ENCODE assay signal across 11 mouse cellular contexts in the genomic region with DNA sequence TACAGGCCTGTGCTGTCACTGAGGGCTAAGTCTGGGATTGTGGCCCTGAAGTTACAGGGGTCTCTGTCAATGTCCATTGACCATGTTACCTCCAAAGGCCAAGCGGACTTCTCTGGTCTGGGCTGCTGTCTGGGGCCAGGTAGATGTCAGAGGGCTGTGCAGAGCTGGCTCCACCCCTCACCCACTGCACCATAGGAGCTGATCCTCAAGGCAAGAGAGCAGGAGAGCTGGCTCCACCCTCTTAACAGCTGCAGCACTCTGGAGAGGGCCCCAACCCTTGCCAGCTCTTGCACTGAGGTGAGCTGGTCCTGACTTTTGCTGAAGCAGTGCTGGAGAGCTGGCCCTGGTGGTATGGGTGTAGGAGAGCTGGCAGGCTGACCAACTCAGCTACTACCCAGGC. TPM values are rescaled to one million over a fixed set of nuclear protein-coding genes. Genes with fewer than 3 reads are reported as not detected.
DNase-seq lines count a peak whose midpoint lies in the region; ATAC-seq lines count a peak whose summit lies in the region.
"Not testable (repeated sequence)": the region's sequence is repeated elsewhere in the genome, so short reads cannot be mapped to it uniquely, and the experiment has no call there.
"Had no signal": no experiment of that assay in that cellular context is flagged by ENCODE, and none has a peak within 500 bp of the region (broad histone marks: within the 10 kb centered on the region; RNA-seq: fewer than 3 reads in every experiment).

No protein-coding gene starts in this region.

- H3K9ac ChIP-seq in forebrain, embryonic 11.5 days (ENCODE audit: low read length); hindbrain, embryonic 12.5 days; kidney, embryonic 14.5 days (ENCODE audit: low read depth, low read length); limb, embryonic 13.5 days; lung, embryonic 15.5 days; midbrain, embryonic 16.5 days (ENCODE audit: low read depth, low read length); stomach, embryonic 15.5 days: not testable (repeated sequence)

- H3K4me3 ChIP-seq in forebrain, embryonic 11.5 days (ENCODE audit: low read depth, low read length); hindbrain, embryonic 12.5 days; kidney, embryonic 14.5 days (ENCODE audit: low read length); limb, embryonic 13.5 days; lung, embryonic 15.5 days; midbrain, embryonic 16.5 days (ENCODE audit: low read depth, low read length); stomach, embryonic 15.5 days (replicated peaks): not testable (repeated sequence)

- H3K27ac ChIP-seq in forebrain, embryonic 11.5 days (ENCODE audit: low read depth, low read length); hindbrain, embryonic 12.5 days; kidney, embryonic 14.5 days (ENCODE audit: low read depth, low read length); limb, embryonic 13.5 days; lung, embryonic 15.5 days; midbrain, embryonic 16.5 days (ENCODE audit: low read length); stomach, embryonic 15.5 days: not testable (repeated sequence)

- H3K4me2 ChIP-seq in forebrain, embryonic 11.5 days (ENCODE audit: low read depth, low read length, severe bottlenecking); hindbrain, embryonic 12.5 days (replicated peaks); kidney, embryonic 14.5 days (replicated peaks; ENCODE audit: low read depth, low read length); limb, embryonic 13.5 days (replicated peaks); lung, embryonic 15.5 days; midbrain, embryonic 16.5 days (ENCODE audit: low read length); stomach, embryonic 15.5 days: not testable (repeated sequence)

- not testable (repeated sequence) for DNase-seq in forebrain, embryonic 11.5 days (ENCODE audit: low spot score)

- WGBS in forebrain, embryonic 11.5 days = 41% methylated on average over 1 of the region's 1 CpGs
- 59% methylated on average over 1 of the region's 1 CpGs for WGBS in hindbrain, embryonic 12.5 days
- 66% methylated on average over 1 of the region's 1 CpGs for WGBS in kidney, embryonic 14.5 days
- 49% methylated on average over 1 of the region's 1 CpGs for WGBS in limb, embryonic 13.5 days
- 58% methylated on average over 1 of the region's 1 CpGs for WGBS in lung, embryonic 15.5 days
- 49% methylated on average over 1 of the region's 1 CpGs for WGBS in midbrain, embryonic 16.5 days
- 57% methylated on average over 1 of the region's 1 CpGs for WGBS in stomach, embryonic 15.5 days

- H3K36me3 ChIP-seq in forebrain, embryonic 11.5 days (ENCODE audit: control insufficient read depth, insufficient read depth, low read length); hindbrain, embryonic 12.5 days; kidney, embryonic 14.5 days (ENCODE audit: control insufficient read depth, insufficient read depth, low read length); limb, embryonic 13.5 days; lung, embryonic 15.5 days; midbrain, embryonic 16.5 days (ENCODE audit: control insufficient read depth, insufficient read depth, low read length); stomach, embryonic 15.5 days: not testable (repeated sequence)

- ATAC-seq in forebrain, embryonic 11.5 days (replicated peaks; ENCODE audit: low FRiP score) = peak; percentile 34; the same call in 1 of the 2 replicates
- 0 out of 2 replicates have a peak, but pooled peaks have one; percentile 26 for ATAC-seq in hindbrain, embryonic 12.5 days (ENCODE audit: low FRiP score)
- ATAC-seq in kidney, embryonic 14.5 days (ENCODE audit: low FRiP score, low TSS enrichment) = peak; percentile 47; the same call in 1 of the 2 replicates
- peak; percentile 34; the same call in 1 of the 2 replicates for ATAC-seq in limb, embryonic 13.5 days (ENCODE audit: low FRiP score, low read depth)
- ATAC-seq in lung, embryonic 15.5 days (ENCODE audit: borderline replicate concordance, extremely low read depth, low FRiP score, low TSS enrichment) = peak; percentile 43; the same call in 1 of the 2 replicates
- ATAC-seq in midbrain, embryonic 16.5 days = peak; percentile 29
- peak; percentile 51 for ATAC-seq in stomach, embryonic 15.5 days (ENCODE audit: insufficient read depth, low FRiP score, low read depth)

- H3K9me3 ChIP-seq in forebrain, embryonic 11.5 days (ENCODE audit: control insufficient read depth, low read length) = peaks cover 14% of the 10 kb centered on the region; the same call in 1 of the 2 replicates
- H3K9me3 ChIP-seq in hindbrain, embryonic 12.5 days (replicated peaks) = peaks cover 29% of the 10 kb centered on the region
- H3K9me3 ChIP-seq in kidney, embryonic 14.5 days (ENCODE audit: control insufficient read depth, low read length); lung, embryonic 15.5 days; stomach, embryonic 15.5 days: not testable (repeated sequence)
- H3K9me3 ChIP-seq in limb, embryonic 13.5 days = peaks cover 31% of the 10 kb centered on the region
- H3K9me3 ChIP-seq in midbrain, embryonic 16.5 days (replicated peaks; ENCODE audit: control insufficient read depth, low read length, poor library complexity, severe bottlenecking) = peaks cover 12% of the 10 kb centered on the region; the same call in 1 of the 2 replicates

- not testable (repeated sequence) for H3K4me1 ChIP-seq in forebrain, embryonic 11.5 days (replicated peaks; ENCODE audit: control insufficient read depth, insufficient read depth, low read length); hindbrain, embryonic 12.5 days; kidney, embryonic 14.5 days (ENCODE audit: control insufficient read depth, insufficient read depth, low read length); limb, embryonic 13.5 days; lung, embryonic 15.5 days; midbrain, embryonic 16.5 days (ENCODE audit: control insufficient read depth, insufficient read depth, low read length); stomach, embryonic 15.5 days

- not testable (repeated sequence) for H3K27me3 ChIP-seq in forebrain, embryonic 11.5 days (ENCODE audit: control insufficient read depth, insufficient read depth, low read length); hindbrain, embryonic 12.5 days; kidney, embryonic 14.5 days (ENCODE audit: control insufficient read depth, insufficient read depth, low read length); limb, embryonic 13.5 days; lung, embryonic 15.5 days; midbrain, embryonic 16.5 days (ENCODE audit: control insufficient read depth, insufficient read depth, low read depth, low read length); stomach, embryonic 15.5 days (replicated peaks)

RNA-seq across cellular contexts. Expression of gene Smok2a, which starts 43.2 kb away (rescaled TPM):
- not detected in 2 replicates for polyA plus RNA-seq in forebrain, embryonic 11.5 days (2014; fragmentation: Nextera tagmentation; extraction: Ambion mirVana)
- not detected in 2 replicates for polyA plus RNA-seq in hindbrain, embryonic 12.5 days (2016; fragmentation: Nextera tagmentation; extraction: Ambion mirVana)
- polyA plus RNA-seq in kidney, embryonic 14.5 days (2014; fragmentation: Nextera tagmentation; extraction: Ambion mirVana) = not detected in 2 replicates
- polyA plus RNA-seq in limb, embryonic 13.5 days (2015; fragmentation: Nextera tagmentation; extraction: Ambion mirVana) = not detected in 2 replicates
- polyA plus RNA-seq in lung, embryonic 15.5 days (2015; fragmentation: Nextera tagmentation; extraction: Ambion mirVana) = not detected in 2 replicates
- not detected in 2 replicates for polyA plus RNA-seq in midbrain, embryonic 16.5 days (2015; fragmentation: Nextera tagmentation; extraction: Ambion mirVana)
- polyA plus RNA-seq in stomach, embryonic 15.5 days (2015; fragmentation: Nextera tagmentation; extraction: Ambion mirVana) = not detected in 2 replicates
- polyA plus RNA-seq: lung, adult 2 months; Patski; thymus, adult 2 months; urinary bladder, adult 2 months had no signal

RNA-seq across cellular contexts. Expression of gene Unc93a, which starts 46.2 kb away (rescaled TPM):
- polyA plus RNA-seq in forebrain, embryonic 11.5 days (2014; fragmentation: Nextera tagmentation; extraction: Ambion mirVana) = not detected in 2 replicates
- not detected in 2 replicates for polyA plus RNA-seq in hindbrain, embryonic 12.5 days (2016; fragmentation: Nextera tagmentation; extraction: Ambion mirVana)
- polyA plus RNA-seq in kidney, embryonic 14.5 days (2014; fragmentation: Nextera tagmentation; extraction: Ambion mirVana) = 0.21 TPM in 1 of 2 replicates, not detected in the other
- 0.09 TPM in 1 of 2 replicates, not detected in the other for polyA plus RNA-seq in limb, embryonic 13.5 days (2015; fragmentation: Nextera tagmentation; extraction: Ambion mirVana)
- polyA plus RNA-seq in lung, embryonic 15.5 days (2015; fragmentation: Nextera tagmentation; extraction: Ambion mirVana) = not detected in 2 replicates
- not detected in 2 replicates for polyA plus RNA-seq in midbrain, embryonic 16.5 days (2015; fragmentation: Nextera tagmentation; extraction: Ambion mirVana)
- not detected in 2 replicates for polyA plus RNA-seq in stomach, embryonic 15.5 days (2015; fragmentation: Nextera tagmentation; extraction: Ambion mirVana)
- polyA plus RNA-seq: urinary bladder, adult 2 months had no signal

RNA-seq across cellular contexts. Expression of gene Smok2b, which starts 52.3 kb away (rescaled TPM):
- not detected in 2 replicates for polyA plus RNA-seq in forebrain, embryonic 11.5 days (2014; fragmentation: Nextera tagmentation; extraction: Ambion mirVana)
- polyA plus RNA-seq in hindbrain, embryonic 12.5 days (2016; fragmentation: Nextera tagmentation; extraction: Ambion mirVana) = not detected in 2 replicates
- not detected in 2 replicates for polyA plus RNA-seq in kidney, embryonic 14.5 days (2014; fragmentation: Nextera tagmentation; extraction: Ambion mirVana)
- not detected in 2 replicates for polyA plus RNA-seq in limb, embryonic 13.5 days (2015; fragmentation: Nextera tagmentation; extraction: Ambion mirVana)
- not detected in 2 replicates for polyA plus RNA-seq in lung, embryonic 15.5 days (2015; fragmentation: Nextera tagmentation; extraction: Ambion mirVana)
- polyA plus RNA-seq in midbrain, embryonic 16.5 days (2015; fragmentation: Nextera tagmentation; extraction: Ambion mirVana) = not detected in 2 replicates
- polyA plus RNA-seq in stomach, embryonic 15.5 days (2015; fragmentation: Nextera tagmentation; extraction: Ambion mirVana) = not detected in 2 replicates
- polyA plus RNA-seq: lung, adult 2 months; Patski; thymus, adult 2 months; urinary bladder, adult 2 months had no signal
